Mouse (Mus musculus): ENCODE measurements around the gene Rps6kl1. TPM values are rescaled to one million over a fixed set of nuclear protein-coding genes. Genes with fewer than 3 reads are reported as not detected.

Rps6kl1 gene
- polyA plus RNA-seq, 1 experiment from 2014 or later, result 39.0 TPM

GRCm38 (mm10) chr12:85121806-85122459, 29.1 kb downstream of the Rps6kl1 start:
- H3K9me3 ChIP-seq (ENCODE audit: control insufficient read depth, low read length), result no peaks in the 10 kb centered on the region
- H3K4me3 ChIP-seq (ENCODE audit: low read length), result no peak overlapping the region
- H3K27me3 ChIP-seq (replicated peaks; ENCODE audit: control insufficient read depth, insufficient read depth, low read length), result no peaks in the 10 kb centered on the region
- no peak overlapping the region for H3K9ac ChIP-seq (ENCODE audit: low read depth, low read length)
- peaks cover 46% of the 10 kb centered on the region for H3K36me3 ChIP-seq (ENCODE audit: control insufficient read depth, insufficient read depth, low read length)
- H3K27ac ChIP-seq (ENCODE audit: low read depth, low read length), result no peak overlapping the region
- H3K4me2 ChIP-seq (ENCODE audit: low read length), result no peak overlapping the region
- 72% methylated on average over 9 of the region's 9 CpGs for WGBS
- H3K4me1 ChIP-seq (ENCODE audit: control insufficient read depth, insufficient read depth, low read depth, low read length), result no peaks in the 10 kb centered on the region
- ATAC-seq, result no peak; the same call in 1 of the 2 replicates

- Histone ChIP-seq H3K36me3 (ENCODE audit: control insufficient read depth, insufficient read depth, low read length) (peaks cover 16% of the 10 kb centered on the region), H3K4me3 (ENCODE audit: low read length) (no peak overlapping the region), H3K4me2 (ENCODE audit: low read length) (no peak overlapping the region), H3K9ac (ENCODE audit: low read depth, low read length) (no peak overlapping the region), H3K27me3 (replicated peaks; ENCODE audit: control insufficient read depth, insufficient read depth, low read length) (no peaks in the 10 kb centered on the region), H3K27ac (ENCODE audit: low read depth, low read length) (no peak overlapping the region), H3K4me1 (ENCODE audit: control insufficient read depth, insufficient read depth, low read depth, low read length) (peaks cover 18% of the 10 kb centered on the region), H3K9me3 (ENCODE audit: control insufficient read depth, low read length) (no peaks in the 10 kb centered on the region)
- 77% methylated on average over 7 of the region's 7 CpGs for WGBS
- ATAC-seq, result no peak
Measured at GRCm38 (mm10) chr12:85115678-85116077, 35.4 kb downstream of the Rps6kl1 start.

- no peak for ATAC-seq
- Histone ChIP-seq H3K9me3 (ENCODE audit: control insufficient read depth, low read length) (no peaks in the 10 kb centered on the region), H3K4me3 (ENCODE audit: low read length) (no peak overlapping the region), H3K9ac (ENCODE audit: low read depth, low read length) (no peak overlapping the region), H3K27ac (ENCODE audit: low read depth, low read length) (no peak overlapping the region), H3K27me3 (replicated peaks; ENCODE audit: control insufficient read depth, insufficient read depth, low read length) (no peaks in the 10 kb centered on the region), H3K4me1 (ENCODE audit: control insufficient read depth, insufficient read depth, low read depth, low read length) (peaks cover 22% of the 10 kb centered on the region), H3K36me3 (ENCODE audit: control insufficient read depth, insufficient read depth, low read length) (peaks cover 11% of the 10 kb centered on the region), H3K4me2 (ENCODE audit: low read length) (no peak overlapping the region)
- WGBS, result 95% methylated on average over 3 of the region's 3 CpGs
Measured at GRCm38 (mm10) chr12:85113917-85114316, 37.1 kb downstream of the Rps6kl1 start.

- peaks cover 8% of the 10 kb centered on the region for H3K36me3 ChIP-seq (ENCODE audit: control insufficient read depth, insufficient read depth, low read length)
- H3K4me1 ChIP-seq (ENCODE audit: control insufficient read depth, insufficient read depth, low read depth, low read length), result peaks cover 22% of the 10 kb centered on the region
- H3K27me3 ChIP-seq (replicated peaks; ENCODE audit: control insufficient read depth, insufficient read depth, low read length), result no peaks in the 10 kb centered on the region
- no peaks in the 10 kb centered on the region for H3K9me3 ChIP-seq (ENCODE audit: control insufficient read depth, low read length)
- WGBS, result 94% methylated on average over 3 of the region's 3 CpGs
- no peak overlapping the region for H3K27ac ChIP-seq (ENCODE audit: low read depth, low read length)
- H3K4me2 ChIP-seq (ENCODE audit: low read length), result no peak overlapping the region
- no peak for ATAC-seq
- no peak overlapping the region for H3K9ac ChIP-seq (ENCODE audit: low read depth, low read length)
- no peak overlapping the region for H3K4me3 ChIP-seq (ENCODE audit: low read length)
Measured at GRCm38 (mm10) chr12:85113337-85113736, 37.7 kb downstream of the Rps6kl1 start.

GRCm38 (mm10) chr12:85112550-85113251, 38.4 kb downstream of the Rps6kl1 start:
- WGBS, result 93% methylated on average over 7 of the region's 7 CpGs
- no peak overlapping the region for H3K27ac ChIP-seq (ENCODE audit: low read depth, low read length)
- no peak overlapping the region for H3K4me3 ChIP-seq (ENCODE audit: low read length)
- no peaks in the 10 kb centered on the region for H3K27me3 ChIP-seq (replicated peaks; ENCODE audit: control insufficient read depth, insufficient read depth, low read length)
- ATAC-seq, result no peak
- H3K9ac ChIP-seq (ENCODE audit: low read depth, low read length), result no peak overlapping the region
- peak overlapping the region; percentile 86 for H3K4me2 ChIP-seq (ENCODE audit: low read length)
- peaks cover 5% of the 10 kb centered on the region; the same call in 1 of the 2 replicates for H3K36me3 ChIP-seq (ENCODE audit: control insufficient read depth, insufficient read depth, low read length)
- peaks cover 22% of the 10 kb centered on the region for H3K4me1 ChIP-seq (ENCODE audit: control insufficient read depth, insufficient read depth, low read depth, low read length)
- H3K9me3 ChIP-seq (ENCODE audit: control insufficient read depth, low read length), result no peaks in the 10 kb centered on the region

- no peaks in the 10 kb centered on the region for H3K27me3 ChIP-seq (replicated peaks; ENCODE audit: control insufficient read depth, insufficient read depth, low read length)
- peak within 1 kb of the TSS; percentile 86 for H3K4me2 ChIP-seq (ENCODE audit: low read length)
- peak; percentile 98 for ATAC-seq
- H3K4me3 ChIP-seq (ENCODE audit: low read length), result peak within 1 kb of the TSS; percentile 99
- no peaks in the 10 kb centered on the region for H3K9me3 ChIP-seq (ENCODE audit: control insufficient read depth, low read length)
- under 1% methylated on average over 82 of the region's 83 CpGs for WGBS
- peaks cover 5% of the 10 kb centered on the region; the same call in 1 of the 2 replicates for H3K36me3 ChIP-seq (ENCODE audit: control insufficient read depth, insufficient read depth, low read length)
- H3K4me1 ChIP-seq (ENCODE audit: control insufficient read depth, insufficient read depth, low read depth, low read length), result peaks cover 22% of the 10 kb centered on the region
- H3K9ac ChIP-seq (ENCODE audit: low read depth, low read length), result peak within 1 kb of the TSS; percentile 100
- peak within 1 kb of the TSS; percentile 90 for H3K27ac ChIP-seq (ENCODE audit: low read depth, low read length)
Measured at GRCm38 (mm10) chr12:85110698-85111592, 40.1 kb downstream of the Rps6kl1 start, which contains the start of the genes Prox2 and Dlst. Gene Prox2 (minus strand): TSS chr12:85110759. Gene Dlst (plus strand): TSS chr12:85110833.

- Histone ChIP-seq H3K36me3 (ENCODE audit: control insufficient read depth, insufficient read depth, low read length) (peaks cover 3% of the 10 kb centered on the region; the same call in 1 of the 2 replicates), H3K27me3 (replicated peaks; ENCODE audit: control insufficient read depth, insufficient read depth, low read length) (no peaks in the 10 kb centered on the region), H3K4me3 (ENCODE audit: low read length) (peak overlapping the region; percentile 99), H3K9me3 (ENCODE audit: control insufficient read depth, low read length) (no peaks in the 10 kb centered on the region), H3K9ac (ENCODE audit: low read depth, low read length) (peak overlapping the region; percentile 100), H3K27ac (ENCODE audit: low read depth, low read length) (peak overlapping the region; percentile 90), H3K4me2 (ENCODE audit: low read length) (peak overlapping the region; percentile 86), H3K4me1 (ENCODE audit: control insufficient read depth, insufficient read depth, low read depth, low read length) (peaks cover 22% of the 10 kb centered on the region)
- WGBS, result 16% methylated on average over 18 of the region's 18 CpGs
- peak; percentile 77 for ATAC-seq
Measured at GRCm38 (mm10) chr12:85110011-85110697, 40.9 kb downstream of the Rps6kl1 start.

GRCm38 (mm10) chr12:85109426-85109825, 41.6 kb downstream of the Rps6kl1 start:
- no peak overlapping the region for H3K4me2 ChIP-seq (ENCODE audit: low read length)
- H3K9ac ChIP-seq (ENCODE audit: low read depth, low read length), result no peak overlapping the region
- H3K27ac ChIP-seq (ENCODE audit: low read depth, low read length), result no peak overlapping the region
- no peak for ATAC-seq
- H3K36me3 ChIP-seq (ENCODE audit: control insufficient read depth, insufficient read depth, low read length), result no peaks in the 10 kb centered on the region
- no peaks in the 10 kb centered on the region for H3K27me3 ChIP-seq (replicated peaks; ENCODE audit: control insufficient read depth, insufficient read depth, low read length)
- H3K9me3 ChIP-seq (ENCODE audit: control insufficient read depth, low read length), result no peaks in the 10 kb centered on the region
- WGBS, result 68% methylated on average over 4 of the region's 4 CpGs
- H3K4me3 ChIP-seq (ENCODE audit: low read length), result no peak overlapping the region
- H3K4me1 ChIP-seq (ENCODE audit: control insufficient read depth, insufficient read depth, low read depth, low read length), result peaks cover 22% of the 10 kb centered on the region
